Mouse (Mus musculus) heart, postnatal 0 days (tissue): ENCODE data around the gene Tbxa2r.
A peak's percentile ranks its signal among the peaks of the same experiment; 100 is the strongest.

Experiments used
- CTCF ChIP-seq: IDR thresholded peaks from 2 replicates; pipeline ENCODE4 v1.5.1; 2016; ENCODE audit warnings: antibody characterized with exemption, control low read depth, low read depth
- EP300 ChIP-seq: IDR thresholded peaks from 2 replicates; pipeline ENCODE4 v1.6.1; 2016; ENCODE audit warnings: antibody characterized with exemption, low read depth

DNA sequence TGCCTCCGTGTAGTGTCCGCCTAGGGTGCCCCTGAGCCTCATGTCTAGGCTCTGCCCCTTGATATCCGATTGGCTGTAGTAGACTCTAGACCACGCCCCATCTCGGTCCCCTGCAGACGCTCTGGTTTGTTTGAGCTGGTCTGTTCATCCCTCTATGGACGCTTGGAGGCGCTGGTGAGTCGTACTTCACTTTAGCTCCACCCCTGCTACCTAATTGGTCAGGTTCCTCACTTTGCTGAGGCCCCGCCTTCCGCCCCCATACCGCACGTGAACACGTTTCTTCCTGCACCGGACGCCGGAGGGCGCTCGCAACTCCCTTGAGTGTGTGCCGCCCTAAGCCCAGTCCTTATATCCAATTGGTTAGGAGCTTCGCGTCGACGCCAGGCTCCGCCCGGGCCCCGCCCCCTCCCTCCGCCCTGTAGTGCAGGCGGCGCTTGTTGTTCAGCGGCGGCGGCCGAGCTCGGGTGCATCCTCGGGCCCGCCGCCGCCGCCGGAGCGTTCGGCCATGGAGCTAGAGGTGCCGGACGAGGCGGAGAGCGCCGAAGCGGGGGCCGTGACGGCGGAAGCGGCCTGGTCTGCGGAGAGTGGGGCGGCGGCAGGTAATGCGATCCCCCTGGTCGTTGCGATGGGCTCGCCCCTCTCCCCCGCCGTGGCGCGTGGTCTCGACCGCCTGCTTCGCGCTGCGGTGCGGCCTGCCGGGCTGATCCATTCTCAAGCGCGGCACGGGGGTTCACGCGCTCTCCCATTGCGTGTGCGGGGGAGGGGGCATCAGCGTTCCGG lies 35.8 kb upstream of the Tbxa2r start, which contains the start of gene Pip5k1c:
- TF ChIP-seq EP300 = peak; percentile 93; the same call in 1 of the 2 replicates
- TF ChIP-seq CTCF = peak; percentile 91
